Mouse (Mus musculus): Measurements from ENCODE around the gene Pira2.
"Not testable (repeated sequence)": the region's sequence is repeated elsewhere in the genome, so short reads cannot be mapped to it uniquely, and the experiment has no call there.

Pira2 gene

GRCm38 (mm10) chr7:3844951-3845350 lies at the start of gene Pira2:
TSS of gene Pira2 (minus strand) at chr7:3845051.
- not testable (repeated sequence) for DNase-seq (ENCODE audit: low spot score)

- DNase-seq (ENCODE audit: low spot score): not testable (repeated sequence)
Measured at GRCm38 (mm10) chr7:3875032-3875431, 30.2 kb upstream of the Pira2 start.

DNA sequence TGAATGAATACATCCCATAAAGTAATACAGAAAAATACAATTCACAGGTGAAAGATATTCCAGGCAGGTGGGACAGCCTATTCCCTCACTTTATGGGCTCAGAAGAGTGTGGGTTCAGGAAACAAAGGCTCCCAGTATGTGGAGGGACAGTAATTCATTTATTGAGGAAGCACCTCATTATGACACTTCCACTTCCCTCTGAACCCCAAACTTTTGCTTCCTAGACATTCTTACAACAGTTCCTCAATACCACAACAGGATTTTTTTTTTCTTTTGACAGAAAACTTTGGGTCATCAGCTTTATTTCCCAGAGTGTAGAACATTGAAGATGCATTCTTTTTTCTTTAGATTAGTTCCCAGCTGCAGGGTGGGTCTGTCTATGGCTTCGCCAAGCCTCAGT lies 7.0 kb downstream of the Pira2 start:
- DNase-seq (ENCODE audit: low spot score): not testable (repeated sequence)

DNA sequence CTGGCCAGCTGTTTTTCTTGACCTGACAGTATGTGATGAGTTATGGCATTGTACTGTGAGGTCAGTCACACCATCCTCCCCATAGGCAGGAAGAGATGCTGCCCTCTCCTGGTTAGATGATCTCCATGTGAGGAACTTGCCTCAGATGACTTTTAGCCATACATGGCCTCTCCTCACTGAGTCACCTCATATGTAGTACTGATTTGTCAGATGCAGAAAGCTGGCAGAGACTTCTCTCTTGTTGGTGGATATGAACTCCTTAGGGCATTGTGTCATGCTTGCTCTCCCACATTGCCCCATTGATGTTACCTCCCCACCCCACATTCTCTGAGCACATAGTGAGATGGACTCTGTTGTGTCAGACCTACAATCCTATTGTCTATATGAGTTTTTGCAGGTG lies 14.2 kb downstream of the Pira2 start:
- DNase-seq (ENCODE audit: low spot score): not testable (repeated sequence)

- not testable (repeated sequence) for DNase-seq (ENCODE audit: low spot score)
Measured at GRCm38 (mm10) chr7:3825599-3825998, 19.3 kb downstream of the Pira2 start, which contains the start of gene Gm15448. TSS of gene Gm15448 (minus strand) at chr7:3825687.

DNA sequence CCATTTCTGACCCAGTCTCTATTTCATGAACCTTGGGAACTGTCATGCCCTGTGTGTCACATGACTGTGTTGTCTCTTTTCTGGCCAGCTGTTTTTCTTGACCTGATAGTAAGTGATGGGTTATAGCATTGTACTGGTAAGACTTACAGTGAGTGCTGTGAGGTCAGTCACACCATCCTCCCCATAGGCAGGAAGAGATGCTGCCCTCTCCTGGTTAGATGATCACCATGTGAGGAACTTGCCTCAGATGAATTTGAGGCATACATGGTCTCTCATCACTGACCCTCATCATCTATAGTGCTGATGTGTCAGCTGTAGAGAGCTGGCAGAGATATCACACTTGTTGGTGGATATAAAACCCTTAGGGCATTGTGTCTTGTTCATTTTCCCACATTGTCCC lies 32.9 kb downstream of the Pira2 start:
- not testable (repeated sequence) for DNase-seq (ENCODE audit: low spot score)

- DNase-seq (ENCODE audit: low spot score): not testable (repeated sequence)
Measured at GRCm38 (mm10) chr7:3802935-3803334, 41.9 kb downstream of the Pira2 start.

- not testable (repeated sequence) for DNase-seq (ENCODE audit: low spot score)
Measured at GRCm38 (mm10) chr7:3799940-3800339, 44.9 kb downstream of the Pira2 start.

- not testable (repeated sequence) for DNase-seq (ENCODE audit: low spot score)
Measured at GRCm38 (mm10) chr7:3796286-3796685, 48.6 kb downstream of the Pira2 start.

Measured in spleen, adult 12 weeks (tissue).